Mouse (Mus musculus) fat pad, adult 2 months (tissue): ENCODE measurements around the gene Zbtb4.

Experiments used
- DNase-seq: peaks from one replicate; pipeline ENCODE4 v3.0.0-alpha.2; 2011; ENCODE audit warnings: low read depth, low spot score; ENCODE audit errors: extremely low read depth

Zbtb4 gene

GRCm38 (mm10) chr11:69763551-69763950, 2.2 kb upstream of the Zbtb4 start:
- no peak for DNase-seq

GRCm38 (mm10) chr11:69766126-69766609, 456 bp downstream of the Zbtb4 start:
- no peak for DNase-seq

- DNase-seq = no peak
Observed at GRCm38 (mm10) chr11:69766872-69767624, 1.3 kb downstream of the Zbtb4 start.

- DNase-seq = no peak
Observed at GRCm38 (mm10) chr11:69767625-69767909, 1.9 kb downstream of the Zbtb4 start.

GRCm38 (mm10) chr11:69774961-69775360, 9.2 kb downstream of the Zbtb4 start:
- no peak for DNase-seq

GRCm38 (mm10) chr11:69775716-69776115, 10.0 kb downstream of the Zbtb4 start:
- no peak for DNase-seq

- DNase-seq = no peak
Observed at GRCm38 (mm10) chr11:69776488-69776887, 10.8 kb downstream of the Zbtb4 start.

GRCm38 (mm10) chr11:69777504-69778257, 12.0 kb downstream of the Zbtb4 start:
- no peak for DNase-seq

- no peak for DNase-seq
Observed at GRCm38 (mm10) chr11:69778258-69778982, 12.7 kb downstream of the Zbtb4 start.

- no peak for DNase-seq
Observed at GRCm38 (mm10) chr11:69778985-69779384, 13.3 kb downstream of the Zbtb4 start.

GRCm38 (mm10) chr11:69781828-69782227, 16.1 kb downstream of the Zbtb4 start:
- DNase-seq = no peak

GRCm38 (mm10) chr11:69784793-69785272, 19.1 kb downstream of the Zbtb4 start:
- DNase-seq = no peak

GRCm38 (mm10) chr11:69787306-69787705, 21.6 kb downstream of the Zbtb4 start:
- DNase-seq = no peak

GRCm38 (mm10) chr11:69789431-69789830, 23.7 kb downstream of the Zbtb4 start:
- DNase-seq = no peak

- no peak for DNase-seq
Observed at GRCm38 (mm10) chr11:69791420-69791819, 25.7 kb downstream of the Zbtb4 start.

GRCm38 (mm10) chr11:69793429-69793828, 27.7 kb downstream of the Zbtb4 start:
- no peak for DNase-seq

- peak; percentile 93 for DNase-seq
Observed at GRCm38 (mm10) chr11:69795168-69795982, 29.7 kb downstream of the Zbtb4 start, which contains the start of gene Chrnb1. TSS of gene Chrnb1 (minus strand) at chr11:69795943.

GRCm38 (mm10) chr11:69795983-69796435, 30.3 kb downstream of the Zbtb4 start:
- no peak for DNase-seq

GRCm38 (mm10) chr11:69797924-69798323, 32.2 kb downstream of the Zbtb4 start:
- no peak for DNase-seq

- DNase-seq = no peak
Observed at GRCm38 (mm10) chr11:69799394-69800137, 33.9 kb downstream of the Zbtb4 start.
